Mouse (Mus musculus): ENCODE results near the gene Hcfc2. TPM values are rescaled to one million over a fixed set of nuclear protein-coding genes. Genes with fewer than 3 reads are reported as not detected.

Gene Hcfc2
- polyA plus RNA-seq, 1 experiment = 5.0 TPM

DNA sequence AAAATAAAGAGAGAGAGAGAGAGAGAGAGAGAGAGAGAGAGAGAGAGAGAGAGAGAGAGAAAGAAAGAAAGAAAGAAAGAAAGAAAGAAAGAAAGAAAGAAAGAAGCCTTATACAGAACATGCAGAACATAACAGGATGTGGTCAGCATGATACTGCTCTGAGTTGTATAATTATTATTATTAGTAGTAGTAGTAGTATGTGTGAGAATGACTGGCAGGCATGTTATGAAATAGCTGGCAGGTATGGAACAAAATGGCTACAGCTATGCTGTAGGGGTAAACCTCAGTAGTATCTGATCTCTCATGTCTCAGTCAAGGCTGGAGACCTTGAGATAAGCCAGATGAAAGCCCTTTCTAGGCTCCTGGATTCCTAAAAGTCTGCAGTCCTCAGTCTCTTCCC, 93.2 kb downstream of the Hcfc2 start:
- no peak overlapping the region for H3K4me3 ChIP-seq (ENCODE audit: extremely low read depth, insufficient read depth, insufficient read length)
- TF ChIP-seq CTCF (IDR thresholded peaks at IDR 0.05; ENCODE audit: extremely low read depth, insufficient read depth, insufficient read length, insufficient replicate concordance) = no peak
- no peak for TF ChIP-seq POLR2A (IDR thresholded peaks at IDR 0.05; ENCODE audit: low read depth, low read length)
- H3K27ac ChIP-seq (ENCODE audit: insufficient read depth, low read length) = no peak overlapping the region
- DNase-seq (ENCODE audit: low read depth in 1 of 2, low spot score in 2 of 2) = no peak
- H3K36me3 ChIP-seq (ENCODE audit: control insufficient read depth, insufficient read depth, low read length) = no peaks in the 10 kb centered on the region
- no peaks in the 10 kb centered on the region for H3K27me3 ChIP-seq (ENCODE audit: control insufficient read depth, insufficient read depth, low read length)
- H3K4me1 ChIP-seq (ENCODE audit: control insufficient read depth, insufficient read depth, insufficient read length) = no peaks in the 10 kb centered on the region

DNA sequence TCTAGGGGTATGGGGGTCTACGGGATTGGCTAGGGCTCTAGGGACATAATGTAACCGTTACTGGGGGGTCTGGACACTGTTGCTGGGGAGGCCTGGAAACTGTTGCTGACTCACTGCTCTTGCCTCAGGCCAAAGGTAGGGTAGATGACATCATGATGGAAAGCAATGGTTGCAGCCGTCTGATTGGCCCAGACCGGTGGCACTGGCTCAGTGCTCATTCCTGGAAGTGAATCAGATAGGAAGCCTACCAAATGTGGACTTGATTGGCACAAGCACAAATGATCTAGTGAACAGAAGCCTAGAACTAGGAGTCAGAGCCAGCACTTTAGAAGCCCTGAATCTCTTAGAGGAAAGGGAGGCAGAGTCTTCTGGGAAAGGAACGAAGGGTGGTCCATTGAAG, 94.5 kb downstream of the Hcfc2 start:
- no peak for TF ChIP-seq POLR2A (IDR thresholded peaks at IDR 0.05; ENCODE audit: low read depth, low read length)
- TF ChIP-seq CTCF (IDR thresholded peaks at IDR 0.05; ENCODE audit: extremely low read depth, insufficient read depth, insufficient read length, insufficient replicate concordance) = no peak
- Histone ChIP-seq H3K4me1 (ENCODE audit: control insufficient read depth, insufficient read depth, insufficient read length) (peaks cover 3% of the 10 kb centered on the region; the same call in 1 of the 2 replicates), H3K36me3 (ENCODE audit: control insufficient read depth, insufficient read depth, low read length) (no peaks in the 10 kb centered on the region), H3K27ac (ENCODE audit: insufficient read depth, low read length) (no peak overlapping the region), H3K27me3 (ENCODE audit: control insufficient read depth, insufficient read depth, low read length) (no peaks in the 10 kb centered on the region), H3K4me3 (ENCODE audit: extremely low read depth, insufficient read depth, insufficient read length) (no peak overlapping the region)
- WGBS = 93% methylated on average over 5 of the region's 5 CpGs
- DNase-seq (ENCODE audit: low read depth in 1 of 2, low spot score in 2 of 2) = no peak

DNA sequence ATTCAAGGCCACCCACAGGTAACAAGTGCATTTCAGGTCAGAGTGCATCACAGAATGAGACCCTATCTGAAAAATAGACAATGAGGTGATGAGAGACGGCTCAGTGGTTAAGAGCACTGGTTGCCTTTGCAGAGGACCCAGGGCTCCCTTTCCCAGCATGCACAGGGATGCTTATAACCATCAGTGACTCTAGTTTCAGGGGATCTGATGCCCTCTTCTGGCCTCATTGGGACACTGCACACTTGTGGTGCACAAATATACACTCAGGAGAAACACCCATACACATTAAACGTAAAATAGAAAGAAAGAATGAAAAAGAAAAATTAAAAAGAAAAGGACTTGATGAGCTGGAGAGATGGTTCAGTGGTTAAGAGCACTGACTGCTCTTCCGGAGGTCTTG, 95.8 kb downstream of the Hcfc2 start:
- DNase-seq (ENCODE audit: low read depth in 1 of 2, low spot score in 2 of 2) = no peak
- no peak overlapping the region for H3K4me3 ChIP-seq (ENCODE audit: extremely low read depth, insufficient read depth, insufficient read length)
- WGBS = 94% methylated on average over 3 of the region's 3 CpGs

More for the DNA sequence above, 95.8 kb downstream of the Hcfc2 start:
- Histone ChIP-seq H3K36me3 (ENCODE audit: control insufficient read depth, insufficient read depth, low read length) (no peaks in the 10 kb centered on the region), H3K27me3 (ENCODE audit: control insufficient read depth, insufficient read depth, low read length) (no peaks in the 10 kb centered on the region), H3K27ac (ENCODE audit: insufficient read depth, low read length) (no peak overlapping the region), H3K4me1 (ENCODE audit: control insufficient read depth, insufficient read depth, insufficient read length) (peaks cover 8% of the 10 kb centered on the region)
- TF ChIP-seq CTCF (IDR thresholded peaks at IDR 0.05; ENCODE audit: extremely low read depth, insufficient read depth, insufficient read length, insufficient replicate concordance) (no peak), POLR2A (IDR thresholded peaks at IDR 0.05; ENCODE audit: low read depth, low read length) (no peak)

Other genes with a start within 250 kb of the Hcfc2 start
- gene Gm1553, start 203.5 kb upstream of the Hcfc2 start, polyA plus RNA-seq (2012; rRNA removed) = not detected in 2 replicates
- gene 1190007I07Rik, start 72.9 kb upstream of the Hcfc2 start, polyA plus RNA-seq (2012; rRNA removed) = 26.8 and 37.5 TPM in 2 replicates
- 11.5 and 13.3 TPM in 2 replicates for gene Tdg, start 66.3 kb upstream of the Hcfc2 start, polyA plus RNA-seq (2012; rRNA removed)
- 0.26 and 0.32 TPM in 2 replicates for gene Glt8d2, start 5.5 kb upstream of the Hcfc2 start, polyA plus RNA-seq (2012; rRNA removed)
- 5.3 and 5.9 TPM in 2 replicates for gene Nfyb, start 68.0 kb downstream of the Hcfc2 start, polyA plus RNA-seq (2012; rRNA removed)
- gene Txnrd1, start 137.8 kb downstream of the Hcfc2 start, polyA plus RNA-seq (2012; rRNA removed) = 14.8 and 18.7 TPM in 2 replicates
- 0.34 TPM in 1 of 2 replicates, not detected in the other for gene Eid3, start 170.5 kb downstream of the Hcfc2 start, polyA plus RNA-seq (2012; rRNA removed)